Mouse (Mus musculus): ENCODE measurements around the gene Adarb2.

Adarb2 gene

GRCm38 (mm10) chr13:8698451-8698850 lies 495.8 kb downstream of the Adarb2 start:
- no peak for DNase-seq

- no peak for DNase-seq
These were observed 497.2 kb downstream of the Adarb2 start for GRCm38 (mm10) chr13:8699831-8700230.

GRCm38 (mm10) chr13:8700981-8701380 lies 498.3 kb downstream of the Adarb2 start:
- DNase-seq = no peak

- no peak for DNase-seq
These were observed 502.6 kb downstream of the Adarb2 start for GRCm38 (mm10) chr13:8705296-8705695.

GRCm38 (mm10) chr13:8713377-8713776 lies 510.7 kb downstream of the Adarb2 start:
- no peak for DNase-seq

GRCm38 (mm10) chr13:8729972-8730645 lies 527.4 kb downstream of the Adarb2 start:
- no peak for DNase-seq

- no peak for DNase-seq
These were observed 534.6 kb downstream of the Adarb2 start for GRCm38 (mm10) chr13:8737139-8737865.

GRCm38 (mm10) chr13:8742792-8743191 lies 540.1 kb downstream of the Adarb2 start:
- DNase-seq = no peak

GRCm38 (mm10) chr13:8744565-8744964 lies 541.9 kb downstream of the Adarb2 start:
- DNase-seq = peak; percentile 13

GRCm38 (mm10) chr13:8745596-8745995 lies 542.9 kb downstream of the Adarb2 start:
- DNase-seq = no peak

GRCm38 (mm10) chr13:8749451-8749850 lies 546.8 kb downstream of the Adarb2 start:
- no peak for DNase-seq

- no peak for DNase-seq
These were observed 558.3 kb downstream of the Adarb2 start for GRCm38 (mm10) chr13:8760940-8761339.

GRCm38 (mm10) chr13:8769654-8770227 lies 567.1 kb downstream of the Adarb2 start:
- no peak for DNase-seq

GRCm38 (mm10) chr13:8770616-8771015 lies 568.0 kb downstream of the Adarb2 start:
- DNase-seq = no peak

- DNase-seq = peak; percentile 52
These were observed 577.8 kb downstream of the Adarb2 start for GRCm38 (mm10) chr13:8780441-8780840.

GRCm38 (mm10) chr13:8782636-8783035 lies 580.0 kb downstream of the Adarb2 start:
- DNase-seq = no peak

- no peak for DNase-seq
These were observed 581.1 kb downstream of the Adarb2 start for GRCm38 (mm10) chr13:8783686-8784307.

GRCm38 (mm10) chr13:8784308-8785061 lies 581.8 kb downstream of the Adarb2 start:
- DNase-seq = no peak

- peak; percentile 48 for DNase-seq
These were observed 582.5 kb downstream of the Adarb2 start for GRCm38 (mm10) chr13:8785185-8785584.

GRCm38 (mm10) chr13:8793217-8793616 lies 590.6 kb downstream of the Adarb2 start:
- DNase-seq = no peak

- DNase-seq = no peak
These were observed 597.9 kb downstream of the Adarb2 start for GRCm38 (mm10) chr13:8800576-8800975.

- no peak for DNase-seq
These were observed 603.3 kb downstream of the Adarb2 start for GRCm38 (mm10) chr13:8805931-8806330.

Data from kidney, adult 18-20 months (tissue).